Mouse (Mus musculus): ENCODE measurements around the gene Cdk6. TPM values are rescaled to one million over a fixed set of nuclear protein-coding genes. Genes with fewer than 3 reads are reported as not detected.

Gene Cdk6
- polyA plus RNA-seq, 1 experiment: 29.0 TPM

GRCm38 (mm10) chr5:3488146-3488774, 147.0 kb downstream of the Cdk6 start:
- H3K4me3 ChIP-seq (ENCODE audit: low read depth, low read length): no peak overlapping the region
- no peaks in the 10 kb centered on the region for H3K27me3 ChIP-seq (ENCODE audit: control insufficient read depth, insufficient read depth, low read length, poor library complexity, severe bottlenecking)
- no peak overlapping the region for H3K27ac ChIP-seq (ENCODE audit: insufficient read depth, low read length)
- no peak overlapping the region for H3K9ac ChIP-seq (ENCODE audit: low read depth, poor library complexity, severe bottlenecking)
- TF ChIP-seq EP300 (IDR thresholded peaks at IDR 0.05; ENCODE audit: insufficient read depth, low read depth, low read length): no peak
- no peak for TF ChIP-seq CTCF (IDR thresholded peaks at IDR 0.05; ENCODE audit: low read depth, low read length)
- no peak for TF ChIP-seq POLR2A (IDR thresholded peaks at IDR 0.05; ENCODE audit: insufficient read depth, low read length)
- no peaks in the 10 kb centered on the region for H3K36me3 ChIP-seq (ENCODE audit: control insufficient read depth, insufficient read depth, low read length, poor library complexity, severe bottlenecking)
- H3K4me1 ChIP-seq (ENCODE audit: control insufficient read depth, insufficient read depth, low read length): no peaks in the 10 kb centered on the region
- H3K9me3 ChIP-seq (replicated peaks; ENCODE audit: control insufficient read depth, insufficient read depth, low read length, poor library complexity, severe bottlenecking): no peaks in the 10 kb centered on the region

DNA sequence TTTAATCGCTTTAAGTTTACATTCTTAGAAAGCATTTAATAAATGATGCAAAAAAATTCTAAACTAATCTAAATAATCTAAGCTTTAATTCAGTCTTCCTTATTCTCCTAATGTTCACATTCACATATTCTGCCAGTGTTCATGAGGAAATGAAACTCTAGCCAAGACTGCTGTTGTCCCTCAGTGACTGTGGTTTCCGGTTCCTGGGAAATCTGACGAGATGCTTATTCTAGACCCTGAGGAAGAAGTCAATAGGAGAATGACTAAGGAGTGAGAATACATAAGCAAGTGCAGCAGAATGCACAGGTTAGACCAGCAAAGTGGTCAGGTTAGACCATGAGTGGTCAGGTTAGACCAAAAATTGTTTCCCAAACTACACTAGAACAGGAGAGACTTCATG, 149.1 kb downstream of the Cdk6 start:
- no peak for TF ChIP-seq EP300 (IDR thresholded peaks at IDR 0.05; ENCODE audit: insufficient read depth, low read depth, low read length)
- TF ChIP-seq CTCF (IDR thresholded peaks at IDR 0.05; ENCODE audit: low read depth, low read length): no peak
- no peak for TF ChIP-seq POLR2A (IDR thresholded peaks at IDR 0.05; ENCODE audit: insufficient read depth, low read length)
- Histone ChIP-seq H3K27ac (ENCODE audit: insufficient read depth, low read length) (no peak overlapping the region), H3K9ac (ENCODE audit: low read depth, poor library complexity, severe bottlenecking) (no peak overlapping the region)

GRCm38 (mm10) chr5:3491084-3491483, 149.8 kb downstream of the Cdk6 start:
- Histone ChIP-seq H3K9ac (ENCODE audit: low read depth, poor library complexity, severe bottlenecking) (no peak overlapping the region), H3K36me3 (ENCODE audit: control insufficient read depth, insufficient read depth, low read length, poor library complexity, severe bottlenecking) (no peaks in the 10 kb centered on the region), H3K4me3 (ENCODE audit: low read depth, low read length) (no peak overlapping the region), H3K27me3 (ENCODE audit: control insufficient read depth, insufficient read depth, low read length, poor library complexity, severe bottlenecking) (no peaks in the 10 kb centered on the region), H3K4me1 (ENCODE audit: control insufficient read depth, insufficient read depth, low read length) (no peaks in the 10 kb centered on the region), H3K27ac (ENCODE audit: insufficient read depth, low read length) (no peak overlapping the region), H3K9me3 (replicated peaks; ENCODE audit: control insufficient read depth, insufficient read depth, low read length, poor library complexity, severe bottlenecking) (no peaks in the 10 kb centered on the region)
- TF ChIP-seq EP300 (IDR thresholded peaks at IDR 0.05; ENCODE audit: insufficient read depth, low read depth, low read length) (no peak), CTCF (IDR thresholded peaks at IDR 0.05; ENCODE audit: low read depth, low read length) (no peak), POLR2A (IDR thresholded peaks at IDR 0.05; ENCODE audit: insufficient read depth, low read length) (no peak)

More for the DNA sequence above, 149.1 kb downstream of the Cdk6 start:
- Histone ChIP-seq H3K9me3 (replicated peaks; ENCODE audit: control insufficient read depth, insufficient read depth, low read length, poor library complexity, severe bottlenecking) (no peaks in the 10 kb centered on the region), H3K36me3 (ENCODE audit: control insufficient read depth, insufficient read depth, low read length, poor library complexity, severe bottlenecking) (no peaks in the 10 kb centered on the region), H3K4me3 (ENCODE audit: low read depth, low read length) (no peak overlapping the region), H3K27me3 (ENCODE audit: control insufficient read depth, insufficient read depth, low read length, poor library complexity, severe bottlenecking) (no peaks in the 10 kb centered on the region), H3K4me1 (ENCODE audit: control insufficient read depth, insufficient read depth, low read length) (no peaks in the 10 kb centered on the region)

- TF ChIP-seq POLR2A (IDR thresholded peaks at IDR 0.05; ENCODE audit: insufficient read depth, low read length) (no peak), CTCF (IDR thresholded peaks at IDR 0.05; ENCODE audit: low read depth, low read length) (no peak), EP300 (IDR thresholded peaks at IDR 0.05; ENCODE audit: insufficient read depth, low read depth, low read length) (no peak)
- no peak overlapping the region for H3K4me3 ChIP-seq (ENCODE audit: low read depth, low read length)
- H3K9ac ChIP-seq (ENCODE audit: low read depth, poor library complexity, severe bottlenecking): no peak overlapping the region
- H3K36me3 ChIP-seq (ENCODE audit: control insufficient read depth, insufficient read depth, low read length, poor library complexity, severe bottlenecking): no peaks in the 10 kb centered on the region
- no peaks in the 10 kb centered on the region for H3K27me3 ChIP-seq (ENCODE audit: control insufficient read depth, insufficient read depth, low read length, poor library complexity, severe bottlenecking)
- H3K9me3 ChIP-seq (replicated peaks; ENCODE audit: control insufficient read depth, insufficient read depth, low read length, poor library complexity, severe bottlenecking): no peaks in the 10 kb centered on the region
- H3K27ac ChIP-seq (ENCODE audit: insufficient read depth, low read length): no peak overlapping the region
- H3K4me1 ChIP-seq (ENCODE audit: control insufficient read depth, insufficient read depth, low read length): no peaks in the 10 kb centered on the region
Observed at GRCm38 (mm10) chr5:3491883-3492282, 150.6 kb downstream of the Cdk6 start.

- no peak for TF ChIP-seq EP300 (IDR thresholded peaks at IDR 0.05; ENCODE audit: insufficient read depth, low read depth, low read length)
- TF ChIP-seq POLR2A (IDR thresholded peaks at IDR 0.05; ENCODE audit: insufficient read depth, low read length): no peak
- TF ChIP-seq CTCF (IDR thresholded peaks at IDR 0.05; ENCODE audit: low read depth, low read length): no peak
- no peak overlapping the region for H3K9ac ChIP-seq (ENCODE audit: low read depth, poor library complexity, severe bottlenecking)
- no peaks in the 10 kb centered on the region for H3K4me1 ChIP-seq (ENCODE audit: control insufficient read depth, insufficient read depth, low read length)
- no peaks in the 10 kb centered on the region for H3K27me3 ChIP-seq (ENCODE audit: control insufficient read depth, insufficient read depth, low read length, poor library complexity, severe bottlenecking)
- no peaks in the 10 kb centered on the region for H3K36me3 ChIP-seq (ENCODE audit: control insufficient read depth, insufficient read depth, low read length, poor library complexity, severe bottlenecking)
- no peaks in the 10 kb centered on the region for H3K9me3 ChIP-seq (replicated peaks; ENCODE audit: control insufficient read depth, insufficient read depth, low read length, poor library complexity, severe bottlenecking)
- H3K27ac ChIP-seq (ENCODE audit: insufficient read depth, low read length): no peak overlapping the region
- no peak overlapping the region for H3K4me3 ChIP-seq (ENCODE audit: low read depth, low read length)
Observed at GRCm38 (mm10) chr5:3492776-3493636, 151.7 kb downstream of the Cdk6 start.

- TF ChIP-seq CTCF (IDR thresholded peaks at IDR 0.05; ENCODE audit: low read depth, low read length) (no peak), EP300 (IDR thresholded peaks at IDR 0.05; ENCODE audit: insufficient read depth, low read depth, low read length) (no peak), POLR2A (IDR thresholded peaks at IDR 0.05; ENCODE audit: insufficient read depth, low read length) (no peak)
- Histone ChIP-seq H3K27ac (ENCODE audit: insufficient read depth, low read length) (no peak overlapping the region), H3K4me1 (ENCODE audit: control insufficient read depth, insufficient read depth, low read length) (no peaks in the 10 kb centered on the region), H3K36me3 (ENCODE audit: control insufficient read depth, insufficient read depth, low read length, poor library complexity, severe bottlenecking) (no peaks in the 10 kb centered on the region), H3K9ac (ENCODE audit: low read depth, poor library complexity, severe bottlenecking) (no peak overlapping the region), H3K9me3 (replicated peaks; ENCODE audit: control insufficient read depth, insufficient read depth, low read length, poor library complexity, severe bottlenecking) (no peaks in the 10 kb centered on the region), H3K4me3 (ENCODE audit: low read depth, low read length) (no peak overlapping the region), H3K27me3 (ENCODE audit: control insufficient read depth, insufficient read depth, low read length, poor library complexity, severe bottlenecking) (no peaks in the 10 kb centered on the region)
Observed at GRCm38 (mm10) chr5:3493968-3494367, 152.7 kb downstream of the Cdk6 start.
